Mouse (Mus musculus): ENCODE measurements around the gene Cda. TPM values are rescaled to one million over a fixed set of nuclear protein-coding genes. Genes with fewer than 3 reads are reported as not detected.

Cda gene
- total and polyA plus RNA-seq, 2 experiments from 2014 or later, result 9.6 to 12.2 TPM

GRCm38 (mm10) chr4:138288691-138289090 lies 79.1 kb downstream of the Cda start:
- Histone ChIP-seq H3K27me3 (ENCODE audit: insufficient read depth, low read length) (no peaks in the 10 kb centered on the region), H3K9me3 (ENCODE audit: low read length) (no peaks in the 10 kb centered on the region), H3K4me2 (ENCODE audit: low read depth, low read length, poor library complexity, severe bottlenecking) (no peak overlapping the region), H3K4me3 (ENCODE audit: low read depth, low read length) (no peak overlapping the region), H3K36me3 (ENCODE audit: insufficient read depth, low read length) (no peaks in the 10 kb centered on the region), H3K27ac (ENCODE audit: low read depth, low read length) (no peak overlapping the region), H3K9ac (replicated peaks; ENCODE audit: low read length, poor library complexity, severe bottlenecking) (0 out of 2 replicates have a peak overlapping the region, but pooled peaks have one; percentile 13), H3K4me1 (ENCODE audit: insufficient read depth, low read length) (no peaks in the 10 kb centered on the region)
- no peak for TF ChIP-seq CTCF (IDR thresholded peaks at IDR 0.05)
- no peak for DNase-seq (ENCODE audit: low spot score)
- ATAC-seq (ENCODE audit: low FRiP score), result no peak
- WGBS, result 84% methylated on average over 7 of the region's 7 CpGs

Small RNAs within 50 kb of the gene (microRNA-seq; reads per million reads assigned to microRNA genes)
- gene Gm27646 (ENCODE audit: borderline number of aligned reads), result not detected
- 1.0 reads per million for gene Mir7019 (ENCODE audit: borderline number of aligned reads)

Other genes starting within 250 kb of the Cda start
- 165 and 177 TPM in 2 replicates for gene Hp1bp3, start 151.7 kb downstream of the Cda start, total RNA-seq (2014; rRNA removed)
- 175 and 200 TPM in 2 replicates for gene Hp1bp3, start 151.7 kb downstream of the Cda start, polyA plus RNA-seq (2015; fragmentation: Nextera tagmentation; extraction: Ambion mirVana)
- gene Sh2d5, start 117.6 kb downstream of the Cda start, total RNA-seq (2014; rRNA removed), result 23.8 and 29.8 TPM in 2 replicates
- 18.4 and 19.2 TPM in 2 replicates for gene Sh2d5, start 117.6 kb downstream of the Cda start, polyA plus RNA-seq (2015; fragmentation: Nextera tagmentation; extraction: Ambion mirVana)
- 3.3 and 5.0 TPM in 2 replicates for gene Kif17, start 117.6 kb downstream of the Cda start, total RNA-seq (2014; rRNA removed)
- gene Kif17, start 117.6 kb downstream of the Cda start, polyA plus RNA-seq (2015; fragmentation: Nextera tagmentation; extraction: Ambion mirVana), result 6.0 and 6.3 TPM in 2 replicates
- gene Ddost, start 63.3 kb downstream of the Cda start, total RNA-seq (2014; rRNA removed), result 203 and 215 TPM in 2 replicates
- gene Ddost, start 63.3 kb downstream of the Cda start, polyA plus RNA-seq (2015; fragmentation: Nextera tagmentation; extraction: Ambion mirVana), result 207 and 220 TPM in 2 replicates
- gene Pink1, start 41.7 kb downstream of the Cda start, total RNA-seq (2014; rRNA removed), result 255 and 261 TPM in 2 replicates
- 149 and 150 TPM in 2 replicates for gene Pink1, start 41.7 kb downstream of the Cda start, polyA plus RNA-seq (2015; fragmentation: Nextera tagmentation; extraction: Ambion mirVana)
- gene Fam43b, start 28.5 kb upstream of the Cda start, total RNA-seq (2014; rRNA removed), result 18.7 and 24.0 TPM in 2 replicates
- 20.1 and 21.6 TPM in 2 replicates for gene Fam43b, start 28.5 kb upstream of the Cda start, polyA plus RNA-seq (2015; fragmentation: Nextera tagmentation; extraction: Ambion mirVana)
- gene Mul1, start 66.7 kb upstream of the Cda start, total RNA-seq (2014; rRNA removed), result 32.6 and 35.2 TPM in 2 replicates
- gene Mul1, start 66.7 kb upstream of the Cda start, polyA plus RNA-seq (2015; fragmentation: Nextera tagmentation; extraction: Ambion mirVana), result 17.6 and 19.2 TPM in 2 replicates
- 50.9 and 55.6 TPM in 2 replicates for gene Camk2n1, start 86.3 kb upstream of the Cda start, total RNA-seq (2014; rRNA removed)
- gene Camk2n1, start 86.3 kb upstream of the Cda start, polyA plus RNA-seq (2015; fragmentation: Nextera tagmentation; extraction: Ambion mirVana), result 25.0 and 29.2 TPM in 2 replicates